Mouse (Mus musculus) neural tube, embryonic 11.5 days (tissue): ENCODE data around the gene Rsc1a1. TPM values are rescaled to one million over a fixed set of nuclear protein-coding genes. Genes with fewer than 3 reads are reported as not detected.

ENCODE experiments used
- ATAC-seq: fragments of 200-750 bp; cut with Nextera tagmentation; 2 replicates; pipeline ENCODE4 v1.8.0; 2017; ENCODE audit warnings: moderate number of reproducible peaks, mild to moderate bottlenecking, moderate TSS enrichment, moderate library complexity; ENCODE audit not compliant: insufficient read depth, low FRiP score, low TSS enrichment
- DNase-seq: peaks from one replicate; pipeline ENCODE4 v3.0.0-alpha.2; 2015; ENCODE audit warnings: low spot score
- H3K27ac ChIP-seq: fragments of 300-500 bp; sonication (generic); 2 replicates; pipeline ENCODE4 v1.5.1; 2014; ENCODE audit warnings: low read depth, mild to moderate bottlenecking, low read length
- H3K27me3 ChIP-seq: fragments of 300-500 bp; sonication (generic); 2 replicates; pipeline ENCODE4 v1.6.1; 2014; ENCODE audit warnings: mild to moderate bottlenecking, low read length, mixed read lengths; ENCODE audit not compliant: control insufficient read depth, insufficient read depth
- H3K36me3 ChIP-seq: fragments of 300-500 bp; sonication (generic); 2 replicates; pipeline ENCODE4 v1.6.1; 2014; ENCODE audit warnings: mild to moderate bottlenecking, low read length, moderate library complexity, mixed read lengths; ENCODE audit not compliant: control insufficient read depth, insufficient read depth
- H3K4me1 ChIP-seq: fragments of 300-500 bp; sonication (generic); 2 replicates; pipeline ENCODE4 v1.6.1; 2014; ENCODE audit warnings: low read length, mixed read lengths; ENCODE audit not compliant: control insufficient read depth, insufficient read depth
- H3K4me2 ChIP-seq: fragments of 300-500 bp; sonication (generic); 2 replicates; pipeline ENCODE4 v1.6.1; 2014; ENCODE audit warnings: low read depth, mild to moderate bottlenecking, moderate library complexity
- H3K4me3 ChIP-seq: fragments of 300-500 bp; sonication (generic); 2 replicates; pipeline ENCODE4 v1.5.1; 2014; ENCODE audit warnings: low read depth, low read length
- H3K9ac ChIP-seq: fragments of 300-500 bp; sonication (generic); 2 replicates; pipeline ENCODE4 v1.6.1; 2014; ENCODE audit warnings: mild to moderate bottlenecking, low read length
- H3K9me3 ChIP-seq: fragments of 300-500 bp; sonication (generic); 2 replicates; pipeline ENCODE4 v1.6.1; 2016; ENCODE audit warnings: low read length; ENCODE audit not compliant: control insufficient read depth
- WGBS: fragments of 180-500 bp; shearing (Covaris S2); extraction: QIAGEN DNeasy Blood & Tissue Kit; methylation state at CpG from one replicate; pipeline ENCODE4 v1.1.7; 2014; 5-methylcytosine and 5-hydroxymethylcytosine counted together
- polyA plus RNA-seq: library from polyadenylated mRNA; unstranded; fragments of >200 nt; fragmentation: Nextera tagmentation; extraction: Ambion mirVana; gene quantifications from 2 replicates; pipeline ENCODE4 v1.2.1, GENCODE M21; 2014

Gene Rsc1a1
- polyA plus RNA-seq, 1 experiment from 2014 or later: not detected

DNA sequence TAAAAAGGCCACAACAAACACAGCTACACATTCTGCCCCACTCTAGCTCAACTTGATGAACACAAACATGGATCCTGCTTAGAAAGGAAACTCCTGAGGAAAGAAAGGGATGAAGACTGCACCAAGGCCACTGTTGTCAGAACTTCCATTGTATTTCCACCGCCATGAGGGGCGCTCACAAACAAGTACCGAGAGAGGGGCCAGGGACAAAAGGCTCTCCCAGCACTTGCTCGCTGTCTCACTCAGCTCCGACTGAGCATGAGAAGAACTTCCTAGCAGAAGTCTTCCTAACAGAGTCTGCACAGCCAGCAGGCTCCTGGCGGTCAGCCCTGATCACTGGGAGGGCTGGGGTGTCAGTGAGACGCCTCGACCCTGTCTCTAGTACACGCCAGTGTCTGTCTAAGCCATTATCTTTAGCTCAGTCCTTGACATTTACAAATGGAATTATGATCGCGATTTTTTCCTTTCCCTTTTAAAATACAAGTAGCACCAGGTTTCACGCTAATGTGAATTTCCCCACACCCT is 2.6 kb downstream of the Rsc1a1 start:
- Histone ChIP-seq H3K4me2 (no peak overlapping the region), H3K9me3 (no peaks in the 10 kb centered on the region), H3K4me3 (no peak overlapping the region), H3K4me1 (no peaks in the 10 kb centered on the region), H3K27me3 (no peaks in the 10 kb centered on the region), H3K9ac (no peak overlapping the region), H3K36me3 (peaks cover 12% of the 10 kb centered on the region; the same call in 1 of the 2 replicates), H3K27ac (no peak overlapping the region)
- WGBS: 73% methylated on average over 12 of the region's 12 CpGs
- DNase-seq (no peak), ATAC-seq (no peak)

DNA sequence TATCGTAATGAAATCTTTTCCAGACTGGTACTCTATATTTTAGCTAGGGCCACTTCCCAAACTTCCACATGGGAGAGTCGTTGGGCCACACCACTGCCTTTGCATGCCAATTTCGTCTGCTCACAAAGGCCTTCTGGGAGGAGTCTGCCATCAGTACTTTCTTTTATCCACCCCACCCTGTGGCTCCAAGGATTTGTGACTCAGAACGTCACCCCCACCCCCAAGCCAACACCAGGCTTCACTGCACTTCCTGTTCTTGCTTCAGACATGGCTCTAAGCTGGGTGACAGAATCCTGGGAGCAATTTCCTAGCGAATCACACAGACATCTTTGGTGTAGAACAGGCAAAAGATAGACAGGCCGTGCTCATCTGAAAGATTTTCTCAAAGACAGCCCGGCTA is 3.6 kb downstream of the Rsc1a1 start:
- Histone ChIP-seq H3K4me1 (no peaks in the 10 kb centered on the region), H3K4me3 (no peak overlapping the region), H3K36me3 (peaks cover 12% of the 10 kb centered on the region; the same call in 1 of the 2 replicates), H3K9me3 (no peaks in the 10 kb centered on the region), H3K4me2 (no peak overlapping the region), H3K27me3 (no peaks in the 10 kb centered on the region), H3K9ac (no peak overlapping the region), H3K27ac (no peak overlapping the region)
- ATAC-seq (no peak), DNase-seq (no peak)
- 68% methylated on average over 7 of the region's 7 CpGs for WGBS

GRCm38 (mm10) chr4:141680892-141681291 is 4.5 kb downstream of the Rsc1a1 start:
- WGBS: 71% methylated on average over 12 of the region's 12 CpGs
- no peak for DNase-seq

GRCm38 (mm10) chr4:141679016-141679415 is 6.4 kb downstream of the Rsc1a1 start:
- Histone ChIP-seq H3K9ac (no peak overlapping the region), H3K27ac (no peak overlapping the region), H3K4me3 (no peak overlapping the region), H3K4me1 (no peaks in the 10 kb centered on the region), H3K4me2 (no peak overlapping the region), H3K27me3 (no peaks in the 10 kb centered on the region), H3K36me3 (peaks cover 2% of the 10 kb centered on the region; the same call in 1 of the 2 replicates), H3K9me3 (no peaks in the 10 kb centered on the region)
- ATAC-seq: no peak
- no peak for DNase-seq
- WGBS: 93% methylated on average over 2 of the region's 2 CpGs

More at GRCm38 (mm10) chr4:141680892-141681291, 4.5 kb downstream of the Rsc1a1 start:
- H3K9me3 ChIP-seq: no peaks in the 10 kb centered on the region
- H3K27ac ChIP-seq: no peak overlapping the region
- no peaks in the 10 kb centered on the region for H3K27me3 ChIP-seq
- H3K4me3 ChIP-seq: no peak overlapping the region
- no peaks in the 10 kb centered on the region for H3K4me1 ChIP-seq
- no peak overlapping the region for H3K9ac ChIP-seq
- H3K36me3 ChIP-seq: peaks cover 10% of the 10 kb centered on the region; the same call in 1 of the 2 replicates
- H3K4me2 ChIP-seq: no peak overlapping the region
- no peak for ATAC-seq

DNA sequence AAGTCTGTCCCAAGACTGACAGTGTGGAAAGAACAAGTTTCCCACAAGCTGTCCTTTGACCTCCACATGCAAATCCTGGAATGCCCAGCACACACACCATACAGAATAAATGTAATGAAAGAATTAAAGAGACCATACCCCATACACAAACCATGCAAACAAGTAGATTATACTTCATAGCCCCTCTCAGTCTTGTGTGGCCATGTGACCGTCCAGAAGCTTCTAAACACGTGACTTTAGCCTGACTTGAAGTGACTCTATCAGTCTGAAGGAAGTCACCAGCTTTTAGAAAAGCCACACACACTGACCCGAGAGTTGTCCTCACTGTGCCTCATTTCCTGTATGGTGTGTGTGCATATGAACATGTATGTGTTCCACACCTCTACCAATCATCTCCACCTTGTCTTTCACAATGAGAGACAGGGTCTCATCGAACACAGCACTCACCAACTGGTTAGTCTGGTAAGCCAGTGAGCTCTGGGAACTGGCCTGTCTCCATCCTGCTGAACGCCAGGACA is 8.9 kb downstream of the Rsc1a1 start:
- ATAC-seq (no peak), DNase-seq (no peak)
- 86% methylated on average over 5 of the region's 5 CpGs for WGBS
- Histone ChIP-seq H3K9me3 (no peaks in the 10 kb centered on the region), H3K27ac (no peak overlapping the region), H3K27me3 (no peaks in the 10 kb centered on the region), H3K36me3 (no peaks in the 10 kb centered on the region), H3K9ac (no peak overlapping the region), H3K4me3 (no peak overlapping the region), H3K4me2 (no peak overlapping the region), H3K4me1 (no peaks in the 10 kb centered on the region)

GRCm38 (mm10) chr4:141672325-141672724 is 13.1 kb downstream of the Rsc1a1 start:
- Histone ChIP-seq H3K4me2 (no peak overlapping the region), H3K27me3 (no peaks in the 10 kb centered on the region), H3K9me3 (no peaks in the 10 kb centered on the region), H3K9ac (no peak overlapping the region), H3K36me3 (no peaks in the 10 kb centered on the region), H3K4me3 (no peak overlapping the region), H3K27ac (no peak overlapping the region), H3K4me1 (no peaks in the 10 kb centered on the region)
- DNase-seq: no peak
- 74% methylated on average over 13 of the region's 13 CpGs for WGBS
- ATAC-seq: no peak

GRCm38 (mm10) chr4:141671389-141671788 is 14.0 kb downstream of the Rsc1a1 start:
- H3K9ac ChIP-seq: no peak overlapping the region
- ATAC-seq (no peak), DNase-seq (no peak)
- no peaks in the 10 kb centered on the region for H3K4me1 ChIP-seq
- no peaks in the 10 kb centered on the region for H3K9me3 ChIP-seq
- no peaks in the 10 kb centered on the region for H3K36me3 ChIP-seq
- H3K4me2 ChIP-seq: no peak overlapping the region
- no peaks in the 10 kb centered on the region for H3K27me3 ChIP-seq
- WGBS: 88% methylated on average over 4 of the region's 4 CpGs
- H3K27ac ChIP-seq: no peak overlapping the region
- H3K4me3 ChIP-seq: no peak overlapping the region

- no peak overlapping the region for H3K27ac ChIP-seq
- H3K9ac ChIP-seq: no peak overlapping the region
- no peaks in the 10 kb centered on the region for H3K4me1 ChIP-seq
- no peak for DNase-seq
- 86% methylated on average over 18 of the region's 18 CpGs for WGBS
- no peaks in the 10 kb centered on the region for H3K36me3 ChIP-seq
- H3K27me3 ChIP-seq: no peaks in the 10 kb centered on the region
- H3K4me2 ChIP-seq: no peak overlapping the region
- ATAC-seq: no peak
- no peak overlapping the region for H3K4me3 ChIP-seq
- no peaks in the 10 kb centered on the region for H3K9me3 ChIP-seq
These were observed 15.3 kb downstream of the Rsc1a1 start for GRCm38 (mm10) chr4:141669898-141670712.

- Histone ChIP-seq H3K4me1 (peaks cover 7% of the 10 kb centered on the region), H3K4me2 (peak within 1 kb of the TSS; percentile 91), H3K36me3 (no peaks in the 10 kb centered on the region), H3K27me3 (no peaks in the 10 kb centered on the region), H3K9ac (peak within 1 kb of the TSS; percentile 82), H3K4me3 (peak within 1 kb of the TSS; percentile 82), H3K27ac (0 out of 2 replicates have a peak within 1 kb of the TSS, but pooled peaks have one; percentile 53), H3K9me3 (no peaks in the 10 kb centered on the region)
- DNase-seq (no peak), ATAC-seq (no peak)
- WGBS: 74% methylated on average over 8 of the region's 8 CpGs
These were observed 20.6 kb downstream of the Rsc1a1 start, which contains the start of gene Plekhm2 for GRCm38 (mm10) chr4:141664799-141665198. TSS of gene Plekhm2 (minus strand) at chr4:141664899.
